Mouse (Mus musculus) frontal cortex, postnatal 14 days (tissue): ENCODE data around the gene Dcaf10.

Source experiments
- DNase-seq, 2 experiments: peaks; one replicate each; pipeline ENCODE4 v3.0.0; 2022; ENCODE audit warnings: low spot score in 2 of 2

Dcaf10 gene

DNA sequence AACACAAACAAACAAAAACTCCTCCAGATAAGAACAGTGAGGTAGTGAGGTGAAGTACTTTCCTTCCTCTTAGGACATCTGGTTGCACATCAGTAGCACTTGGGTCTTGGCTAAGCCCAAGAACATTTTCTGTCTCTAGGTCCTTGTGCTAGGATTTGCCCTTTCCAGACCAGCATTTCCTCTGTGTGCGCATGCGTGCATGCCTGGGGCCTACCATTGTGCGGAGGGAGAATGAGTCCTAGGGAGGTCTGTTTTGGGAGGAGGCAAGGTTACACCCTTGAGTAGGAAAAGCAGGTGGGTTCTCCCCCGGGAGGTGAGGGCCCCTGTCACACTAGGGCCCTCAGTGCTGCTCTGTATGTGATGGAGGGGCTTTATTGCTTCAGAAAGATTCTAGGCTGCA, 77.2 kb downstream of the Dcaf10 start:
- no peak for DNase-seq

DNA sequence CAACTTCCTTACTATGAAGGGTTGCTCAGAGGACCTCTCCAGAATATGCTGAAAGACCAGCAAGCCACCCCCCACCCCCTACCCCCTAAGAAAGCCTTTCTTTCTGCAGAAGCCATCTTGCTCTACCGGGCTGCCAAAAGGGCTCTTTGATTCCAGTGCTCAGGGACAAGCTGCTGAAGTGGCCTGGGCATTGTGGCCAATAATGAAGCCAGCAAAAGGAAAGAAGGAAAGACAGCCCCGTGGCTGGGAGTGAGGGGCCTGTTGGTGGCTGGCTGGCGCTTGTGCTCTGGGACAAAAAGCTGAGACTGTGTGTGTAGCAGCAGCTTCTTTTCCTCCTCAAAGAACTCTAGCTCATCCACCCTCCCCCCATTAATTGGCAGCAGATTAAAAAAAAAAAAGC, 78.8 kb downstream of the Dcaf10 start:
- no peak for DNase-seq

DNA sequence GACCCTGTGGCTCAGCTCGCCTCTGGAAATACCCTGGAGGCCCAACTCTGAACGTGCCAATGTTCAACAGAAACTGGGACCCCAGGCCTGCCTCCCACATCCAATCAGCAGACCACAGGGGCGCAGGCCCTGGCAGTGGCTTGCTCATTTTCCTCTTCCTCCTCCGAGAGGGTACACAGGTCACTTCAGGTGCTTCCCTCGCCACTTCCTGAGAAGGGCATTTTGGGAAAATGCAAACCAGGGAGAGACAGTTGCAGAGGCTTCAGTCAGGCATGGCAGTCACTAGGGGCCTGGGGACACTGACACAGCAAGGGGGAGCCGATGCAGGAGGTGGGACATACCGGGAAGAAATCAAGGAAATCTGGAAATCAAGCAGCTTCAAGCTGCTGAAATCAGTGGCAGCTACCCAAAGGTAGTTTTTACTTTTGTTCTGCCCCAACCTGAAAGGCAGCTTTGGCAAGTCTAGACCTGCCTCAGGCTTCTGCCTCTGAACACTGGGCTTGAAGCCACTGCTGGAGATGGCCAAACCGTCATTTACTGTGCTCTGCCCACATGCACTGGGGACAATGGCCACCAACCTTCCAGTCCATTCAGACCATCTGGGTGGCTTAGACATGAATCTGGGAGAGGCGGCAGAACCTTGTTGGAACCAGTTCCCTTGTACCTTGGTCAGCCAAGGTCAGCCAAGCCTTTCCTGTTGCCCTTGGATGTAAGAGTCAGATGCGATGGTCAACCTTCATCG, 79.8 kb downstream of the Dcaf10 start:
- no peak for DNase-seq

DNA sequence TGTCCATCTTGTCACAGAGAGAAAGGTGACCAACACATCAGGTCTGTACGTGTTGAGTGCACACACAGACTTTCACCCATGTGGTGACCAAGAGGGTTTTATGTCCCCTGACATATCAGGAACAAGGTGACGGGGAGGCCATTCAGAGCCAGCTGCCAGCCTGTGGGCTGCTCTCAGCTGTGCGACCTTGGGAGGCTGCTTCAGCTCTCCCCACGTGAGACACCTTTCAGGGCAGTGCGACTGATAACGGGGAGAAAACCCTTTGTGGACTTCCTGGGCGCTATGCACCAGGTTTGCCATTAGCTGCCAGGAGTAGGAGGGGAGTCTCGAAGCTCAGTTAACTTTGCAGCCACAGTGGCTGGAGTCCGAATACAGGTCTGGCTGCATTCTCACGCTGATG, 80.7 kb downstream of the Dcaf10 start:
- DNase-seq = no peak

DNA sequence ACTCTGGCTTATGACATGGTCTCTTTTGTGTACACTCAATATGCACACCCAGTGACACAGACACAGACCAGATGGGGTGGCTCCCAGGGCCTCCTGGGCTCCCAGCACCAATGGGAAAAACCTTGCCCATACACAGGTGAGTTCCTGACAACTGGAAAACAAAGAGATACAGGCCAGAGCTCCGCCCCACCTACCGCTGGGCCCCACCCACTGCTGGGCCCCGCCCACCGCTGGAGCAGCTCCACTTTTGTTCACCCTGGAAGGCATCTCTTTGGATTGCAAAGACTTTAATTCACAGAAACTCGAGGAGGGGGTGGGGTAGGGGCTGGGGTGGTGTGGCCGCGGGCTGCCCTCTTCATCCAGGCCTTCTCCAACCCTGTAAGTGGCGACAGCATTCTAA, 81.5 kb downstream of the Dcaf10 start:
- DNase-seq = no peak

DNA sequence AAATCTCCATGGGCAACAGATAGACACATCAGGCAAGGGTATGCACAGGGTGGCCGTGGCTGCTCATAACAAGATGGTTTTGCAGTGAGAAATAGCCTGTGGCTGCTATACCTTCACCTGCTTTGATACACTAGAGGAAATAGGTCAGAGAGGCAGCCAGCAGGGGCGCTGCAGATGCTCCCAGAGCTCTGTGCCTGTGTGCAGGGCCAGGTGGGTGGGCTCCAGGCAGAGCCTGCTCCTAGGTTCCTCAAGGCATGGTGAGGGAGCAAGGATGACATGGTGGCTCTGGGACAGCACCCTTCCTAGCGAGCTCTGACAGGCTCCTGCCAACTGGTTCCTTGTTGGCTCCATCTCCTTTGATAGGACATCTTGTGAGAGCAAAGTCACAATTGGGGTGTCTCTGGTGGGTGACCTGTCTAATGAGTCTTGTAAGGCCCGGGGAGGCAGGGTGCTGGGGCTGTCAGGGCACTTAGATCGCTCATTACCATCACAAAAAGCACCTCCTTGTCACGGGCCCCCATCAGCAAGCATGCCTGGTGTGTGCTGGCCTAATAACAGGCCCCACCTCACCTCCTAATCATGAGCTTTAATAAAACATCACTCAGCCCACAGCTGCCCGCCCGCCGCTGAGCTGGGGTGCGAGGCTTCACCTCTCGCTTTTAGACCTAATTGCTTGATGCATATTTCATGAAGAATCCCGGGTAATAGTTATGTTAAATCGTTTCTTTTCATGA, 85.0 kb downstream of the Dcaf10 start:
- no peak for DNase-seq
